Mouse (Mus musculus) bone marrow, adult 2 months (tissue): ENCODE results near the gene Tspan6. TPM values are rescaled to one million over a fixed set of nuclear protein-coding genes. Genes with fewer than 3 reads are reported as not detected.

ENCODE experiments used
- H3K27ac ChIP-seq: fragments of 200-500 bp; 2 replicates; pipeline ENCODE4 v1.5.1; 2012; ENCODE audit warnings: low read depth, mild to moderate bottlenecking, control low read depth, inconsistent platforms, low read length; ENCODE audit not compliant: control insufficient read depth, poor library complexity, insufficient read depth
- H3K4me1 ChIP-seq: fragments of 200-500 bp; 2 replicates; pipeline ENCODE4 v1.6.1; 2011; ENCODE audit warnings: low read length; ENCODE audit not compliant: control insufficient read depth, insufficient read depth
- H3K4me3 ChIP-seq: fragments of 200-500 bp; replicated peaks from 2 replicates; pipeline ENCODE3; 2011; ENCODE audit warnings: mild to moderate bottlenecking, low read depth, low read length, control low read depth; ENCODE audit not compliant: control insufficient read depth
- CTCF ChIP-seq: fragments of 200-500 bp; IDR thresholded peaks from 2 replicates; pipeline ENCODE4 v1.5.1; 2011; ENCODE audit warnings: low read length, control low read depth; ENCODE audit not compliant: control insufficient read depth, insufficient read depth
- POLR2A ChIP-seq: fragments of 200-500 bp; IDR thresholded peaks from 2 replicates; pipeline ENCODE4 v1.6.1; 2011; ENCODE audit warnings: low read depth, mild to moderate bottlenecking, control low read depth, low read length, borderline replicate concordance; ENCODE audit not compliant: control insufficient read depth
- WGBS: fragments of 180-500 bp; shearing (Covaris S2); methylation state at CpG from one replicate; pipeline ENCODE4 v1.1.7; 2018; 5-methylcytosine and 5-hydroxymethylcytosine counted together
- polyA plus RNA-seq: library from polyadenylated mRNA; stranded (reverse); fragments of >200 nt; gene quantifications from 2 replicates; pipeline ENCODE4 v1.2.4, GENCODE M21; 2011; ENCODE audit warnings: low replicate concordance; ENCODE audit not compliant: missing spikeins, insufficient read depth, insufficient read length

The Tspan6 gene
- polyA plus RNA-seq, 1 experiment: 4.3 TPM

- H3K27ac ChIP-seq: no peak overlapping the region
- H3K4me1 ChIP-seq: no peaks in the 10 kb centered on the region
- no peak for TF ChIP-seq POLR2A
- TF ChIP-seq CTCF: no peak
- WGBS: 83% methylated on average over 3 of the region's 3 CpGs
- no peak overlapping the region for H3K4me3 ChIP-seq
Measured at GRCm38 (mm10) chrX:133913006-133913405, 14.8 kb upstream of the Tspan6 start.

- TF ChIP-seq CTCF (no peak), POLR2A (no peak)
- Histone ChIP-seq H3K4me3 (no peak overlapping the region), H3K27ac (no peak overlapping the region), H3K4me1 (no peaks in the 10 kb centered on the region)
- 76% methylated on average over 10 of the region's 10 CpGs for WGBS
Measured at GRCm38 (mm10) chrX:133911397-133912103, 13.3 kb upstream of the Tspan6 start.

- TF ChIP-seq POLR2A (no peak), CTCF (no peak)
- 40% methylated on average over 3 of the region's 3 CpGs for WGBS
Measured at GRCm38 (mm10) chrX:133908261-133908660, 10.0 kb upstream of the Tspan6 start, which contains the start of gene Srpx2. TSS of gene Srpx2 (plus strand) at chrX:133908426.

GRCm38 (mm10) chrX:133888111-133888510 lies 10.1 kb downstream of the Tspan6 start:
- no peaks in the 10 kb centered on the region for H3K4me1 ChIP-seq
- WGBS: 82% methylated on average over 5 of the region's 5 CpGs
- H3K4me3 ChIP-seq: no peak overlapping the region
- H3K27ac ChIP-seq: no peak overlapping the region
- TF ChIP-seq POLR2A (no peak), CTCF (no peak)

More at GRCm38 (mm10) chrX:133908261-133908660, 10.0 kb upstream of the Tspan6 start, which contains the start of gene Srpx2:
- no peak within 1 kb of the TSS for H3K4me3 ChIP-seq
- H3K4me1 ChIP-seq: no peaks in the 10 kb centered on the region
- no peak within 1 kb of the TSS for H3K27ac ChIP-seq

- no peak overlapping the region for H3K4me3 ChIP-seq
- no peak overlapping the region for H3K27ac ChIP-seq
- H3K4me1 ChIP-seq: no peaks in the 10 kb centered on the region
- 6% methylated on average over 3 of the region's 3 CpGs for WGBS
- TF ChIP-seq CTCF: no peak
Measured at GRCm38 (mm10) chrX:133887308-133887707, 10.9 kb downstream of the Tspan6 start.

- H3K27ac ChIP-seq: no peak overlapping the region
- H3K4me1 ChIP-seq: no peaks in the 10 kb centered on the region
- 19% methylated on average over 6 of the region's 6 CpGs for WGBS
- no peak overlapping the region for H3K4me3 ChIP-seq
- no peak for TF ChIP-seq CTCF
- no peak for TF ChIP-seq POLR2A
Measured at GRCm38 (mm10) chrX:133869743-133870142, 28.5 kb downstream of the Tspan6 start.

- WGBS: 100% methylated on average over 4 of the region's 4 CpGs
- no peak for TF ChIP-seq POLR2A
- no peak for TF ChIP-seq CTCF
Measured at GRCm38 (mm10) chrX:133853637-133854036, 44.6 kb downstream of the Tspan6 start.

GRCm38 (mm10) chrX:133850680-133851079 lies 47.5 kb downstream of the Tspan6 start, which contains the start of gene Tnmd:
TSS of gene Tnmd (plus strand) at chrX:133850980.
- TF ChIP-seq POLR2A (no peak), CTCF (no peak)
- WGBS: 86% methylated on average over 5 of the region's 5 CpGs

More at GRCm38 (mm10) chrX:133853637-133854036, 44.6 kb downstream of the Tspan6 start:
- H3K4me1 ChIP-seq: no peaks in the 10 kb centered on the region
- no peak overlapping the region for H3K27ac ChIP-seq
- no peak overlapping the region for H3K4me3 ChIP-seq

More at GRCm38 (mm10) chrX:133850680-133851079, 47.5 kb downstream of the Tspan6 start, which contains the start of gene Tnmd:
- Histone ChIP-seq H3K4me1 (no peaks in the 10 kb centered on the region), H3K4me3 (no peak within 1 kb of the TSS), H3K27ac (no peak within 1 kb of the TSS)

Other genes with a start within 250 kb of the Tspan6 start
- 1.2 TPM in 1 of 2 replicates, not detected in the other for gene Pcdh19, start 209.4 kb downstream of the Tspan6 start, polyA plus RNA-seq
- gene Tnmd, start 47.4 kb downstream of the Tspan6 start, polyA plus RNA-seq: not detected in 2 replicates
- 1.5 and 2.2 TPM in 2 replicates for gene Srpx2, start 10.0 kb upstream of the Tspan6 start, polyA plus RNA-seq
- gene Sytl4, start 83.4 kb upstream of the Tspan6 start, polyA plus RNA-seq: 2.5 and 6.5 TPM in 2 replicates
- gene Cstf2, start 160.8 kb upstream of the Tspan6 start, polyA plus RNA-seq: 9.3 and 12.1 TPM in 2 replicates